Mouse (Mus musculus) cerebellum, adult 2 months (tissue): Measurements from ENCODE around the gene Timmdc1.

Experiments
- CTCF ChIP-seq: fragments of 200-500 bp; IDR thresholded peaks from 2 replicates; pipeline ENCODE4 v1.5.1; 2011; ENCODE audit warnings: low read depth, mild to moderate bottlenecking, control low read depth, low read length, moderate library complexity, borderline replicate concordance; ENCODE audit not compliant: insufficient read depth
- POLR2A ChIP-seq: fragments of 200-500 bp; IDR thresholded peaks from 2 replicates; pipeline ENCODE4 v1.6.1; 2011; ENCODE audit warnings: low read length, control low read depth, borderline replicate concordance; ENCODE audit not compliant: insufficient read depth

- no peak for TF ChIP-seq CTCF
- no peak for TF ChIP-seq POLR2A
Observed at GRCm38 (mm10) chr16:38472507-38472873, 50.0 kb downstream of the Timmdc1 start.
